Mouse (Mus musculus) spleen, adult 2 months (tissue): ENCODE results near the gene Tmem234. TPM values are rescaled to one million over a fixed set of nuclear protein-coding genes. Genes with fewer than 3 reads are reported as not detected.

Experiments
- DNase-seq, 2 experiments: peaks; one replicate each; pipeline versions ENCODE4 v3.0.0 to v3.0.0-alpha.2; 2012 to 2021; ENCODE audit warnings: low spot score in 2 of 2, low read depth in 1 of 2
- H3K27ac ChIP-seq: fragments of 200-500 bp; 2 replicates; pipeline ENCODE4 v1.5.1; 2012; ENCODE audit warnings: low read length, inconsistent platforms; ENCODE audit not compliant: insufficient read depth
- H3K27me3 ChIP-seq: fragments of 200-500 bp; 2 replicates; pipeline ENCODE4 v1.6.1; 2012; ENCODE audit warnings: mild to moderate bottlenecking, moderate library complexity, low read length, inconsistent platforms; ENCODE audit not compliant: control insufficient read depth, insufficient read depth
- H3K36me3 ChIP-seq: fragments of 200-500 bp; 2 replicates; pipeline ENCODE4 v1.6.1; 2012; ENCODE audit warnings: mild to moderate bottlenecking, low read length, inconsistent platforms; ENCODE audit not compliant: control insufficient read depth, insufficient read depth
- H3K4me1 ChIP-seq: fragments of 200-500 bp; 2 replicates; pipeline ENCODE4 v1.6.1; 2011; ENCODE audit warnings: inconsistent platforms; ENCODE audit not compliant: control insufficient read depth, insufficient read depth, insufficient read length
- H3K4me3 ChIP-seq: fragments of 200-500 bp; 2 replicates; pipeline ENCODE4 v1.5.1; 2011; ENCODE audit warnings: mild to moderate bottlenecking, inconsistent platforms; ENCODE audit not compliant: insufficient read depth, insufficient read length; ENCODE audit errors: extremely low read depth
- CTCF ChIP-seq: fragments of 200-500 bp; IDR thresholded peaks from 2 replicates; pipeline ENCODE4 v1.5.1; 2011; ENCODE audit warnings: mild to moderate bottlenecking, inconsistent platforms; ENCODE audit not compliant: insufficient read depth, insufficient read length, insufficient replicate concordance; ENCODE audit errors: extremely low read depth
- POLR2A ChIP-seq: fragments of 200-500 bp; IDR thresholded peaks from 2 replicates; pipeline ENCODE4 v1.6.1; 2011; ENCODE audit warnings: low read depth, low read length, inconsistent platforms
- WGBS: fragments of 180-500 bp; shearing (Covaris S2); methylation state at CpG from one replicate; pipeline ENCODE4 v1.1.7; 2018; 5-methylcytosine and 5-hydroxymethylcytosine counted together
- polyA plus RNA-seq: library from polyadenylated mRNA; depleted of rRNA; stranded (reverse); fragments of >200 nt; gene quantifications from 2 replicates; pipeline ENCODE4 v1.2.3, GENCODE M21; 2012

The Tmem234 gene
- polyA plus RNA-seq, 1 experiment, result 119 TPM

DNA sequence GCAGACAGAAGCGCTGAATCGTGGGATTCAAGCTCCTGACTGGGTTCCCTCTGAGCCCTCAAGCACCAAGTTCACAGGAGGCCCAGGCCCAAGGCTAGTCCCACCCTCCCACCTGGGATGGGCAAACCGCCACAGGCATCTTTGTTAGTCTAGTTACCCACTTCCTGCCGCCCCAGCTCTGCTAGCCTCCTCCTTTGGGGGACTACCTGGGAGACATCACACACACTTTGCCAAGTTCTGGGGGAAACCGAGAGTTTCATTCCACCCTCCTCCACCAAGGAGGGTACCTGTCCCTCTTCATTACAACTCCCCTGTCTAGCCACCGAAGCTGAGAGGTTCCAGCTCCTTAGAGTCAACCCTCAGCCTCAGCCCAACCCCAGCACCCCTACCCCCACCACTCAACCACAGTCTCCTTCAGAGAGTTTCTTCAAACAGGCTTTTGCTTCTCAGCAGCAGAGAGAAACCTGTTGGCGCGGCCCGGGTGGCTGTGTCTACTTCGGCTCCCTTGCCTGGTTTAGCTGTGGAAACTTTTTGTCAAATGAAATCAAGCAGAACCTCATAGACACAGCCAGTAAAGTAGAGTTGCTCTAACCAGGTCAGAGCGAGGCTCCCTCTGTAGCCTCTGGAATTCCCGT lies 42.0 kb upstream of the Tmem234 start:
- TF ChIP-seq CTCF, result no peak
- TF ChIP-seq POLR2A, result no peak
- Histone ChIP-seq H3K36me3 (no peaks in the 10 kb centered on the region), H3K4me1 (peaks cover 24% of the 10 kb centered on the region; the same call in 1 of the 2 replicates), H3K27ac (peak overlapping the region; percentile 90), H3K4me3 (peak overlapping the region; percentile 25; the same call in 1 of the 2 replicates), H3K27me3 (no peaks in the 10 kb centered on the region)
- WGBS, result 21% methylated on average over 12 of the region's 12 CpGs
- peak; percentile 49 to 66 for DNase-seq

DNA sequence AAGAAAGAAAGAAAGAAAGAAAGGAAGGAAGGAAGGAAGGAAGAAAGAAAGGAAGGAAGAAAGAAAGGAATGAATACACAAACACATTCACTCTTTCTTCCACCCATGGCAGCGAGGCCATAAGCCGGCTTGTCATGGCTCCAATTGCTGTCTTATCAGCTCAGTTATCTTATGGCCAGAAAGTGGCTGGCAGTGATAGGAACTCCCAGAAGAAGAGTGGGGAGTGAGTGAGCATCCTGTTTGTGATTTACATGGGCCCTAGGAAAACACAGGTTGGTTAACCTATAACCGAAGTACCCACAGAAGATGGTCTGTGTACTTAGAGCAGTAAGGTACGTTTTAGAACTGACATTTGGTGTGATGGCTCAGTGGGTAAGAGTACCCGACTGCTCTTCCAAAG lies 39.3 kb upstream of the Tmem234 start:
- Histone ChIP-seq H3K36me3 (no peaks in the 10 kb centered on the region), H3K4me3 (no peak overlapping the region), H3K4me1 (peaks cover 18% of the 10 kb centered on the region; the same call in 1 of the 2 replicates), H3K27ac (no peak overlapping the region), H3K27me3 (no peaks in the 10 kb centered on the region)
- no peak for DNase-seq
- TF ChIP-seq POLR2A, result no peak
- no peak for TF ChIP-seq CTCF
- WGBS, result 79% methylated on average over 5 of the region's 5 CpGs

DNA sequence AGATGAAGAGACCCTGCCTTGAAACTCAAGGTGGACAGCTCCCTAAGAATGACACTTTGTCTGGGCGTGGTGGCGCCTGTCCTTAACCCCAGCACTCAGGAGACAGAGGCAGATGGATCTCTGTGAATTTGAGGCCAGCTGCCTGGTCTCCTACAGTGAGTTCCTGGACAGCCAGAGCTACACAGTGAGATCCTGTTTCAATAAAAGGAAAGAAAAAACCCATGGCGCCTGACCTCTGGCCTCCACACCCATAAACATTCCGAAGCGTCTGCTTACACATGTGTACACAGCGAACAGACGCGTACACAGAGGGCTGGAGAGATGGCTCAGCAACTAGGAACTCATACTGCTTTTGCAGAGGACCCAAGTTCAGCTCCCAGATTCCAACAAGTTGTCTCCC lies 36.8 kb upstream of the Tmem234 start:
- DNase-seq, result no peak
- WGBS, result 92% methylated on average over 8 of the region's 8 CpGs
- TF ChIP-seq CTCF (no peak), POLR2A (no peak)
- Histone ChIP-seq H3K27ac (no peak overlapping the region), H3K36me3 (no peaks in the 10 kb centered on the region), H3K4me3 (no peak overlapping the region), H3K4me1 (no peaks in the 10 kb centered on the region; the same call in 1 of the 2 replicates), H3K27me3 (no peaks in the 10 kb centered on the region)

DNA sequence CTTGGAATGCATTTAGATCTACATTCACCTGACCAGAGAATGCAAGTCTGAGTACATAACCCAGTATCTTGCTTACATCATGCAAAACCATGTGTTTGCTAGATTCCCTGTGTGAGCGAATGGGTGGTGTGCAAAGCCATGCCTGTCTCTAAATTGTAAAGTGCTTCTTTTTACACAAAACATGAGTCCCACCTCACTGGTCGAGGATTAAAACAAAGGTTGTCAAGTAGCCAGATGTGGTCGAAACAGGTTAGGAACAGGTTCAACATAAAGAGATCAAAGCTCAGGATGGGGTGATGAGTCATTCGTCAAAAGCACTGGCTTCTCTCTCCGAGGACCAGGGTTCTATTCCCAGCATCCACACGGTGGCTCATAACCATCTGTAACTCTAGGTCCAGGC lies 35.3 kb upstream of the Tmem234 start:
- no peaks in the 10 kb centered on the region for H3K36me3 ChIP-seq
- no peak overlapping the region for H3K4me3 ChIP-seq
- no peak overlapping the region for H3K27ac ChIP-seq
- WGBS, result 72% methylated on average over 6 of the region's 6 CpGs
- H3K4me1 ChIP-seq, result no peaks in the 10 kb centered on the region; the same call in 1 of the 2 replicates
- no peaks in the 10 kb centered on the region for H3K27me3 ChIP-seq
- no peak for TF ChIP-seq CTCF
- TF ChIP-seq POLR2A, result no peak
- no peak for DNase-seq

DNA sequence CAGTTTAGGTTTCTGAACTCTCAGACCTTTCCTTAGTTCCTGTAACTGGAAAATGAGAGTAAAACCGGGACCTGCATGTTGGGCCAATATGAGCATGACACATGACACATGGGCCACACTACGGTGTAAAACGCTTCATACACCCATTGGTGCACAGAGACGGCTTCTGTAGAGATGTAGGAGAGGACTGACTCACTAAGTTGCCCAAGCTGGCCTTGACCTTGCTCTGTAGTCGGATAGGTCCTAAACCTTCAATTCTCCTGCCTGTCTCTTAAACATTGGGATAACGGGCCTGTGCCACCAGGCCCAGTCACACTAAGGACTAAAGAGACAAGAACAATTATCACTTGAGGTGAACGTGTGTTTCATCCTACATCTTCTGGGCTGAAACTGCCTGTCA lies 32.1 kb upstream of the Tmem234 start:
- H3K27me3 ChIP-seq, result no peaks in the 10 kb centered on the region
- no peaks in the 10 kb centered on the region for H3K36me3 ChIP-seq
- no peak overlapping the region for H3K4me3 ChIP-seq
- no peak for DNase-seq
- 86% methylated on average over 7 of the region's 7 CpGs for WGBS
- peaks cover 5% of the 10 kb centered on the region; the same call in 1 of the 2 replicates for H3K4me1 ChIP-seq
- H3K27ac ChIP-seq, result no peak overlapping the region
- no peak for TF ChIP-seq CTCF
- TF ChIP-seq POLR2A, result no peak

DNA sequence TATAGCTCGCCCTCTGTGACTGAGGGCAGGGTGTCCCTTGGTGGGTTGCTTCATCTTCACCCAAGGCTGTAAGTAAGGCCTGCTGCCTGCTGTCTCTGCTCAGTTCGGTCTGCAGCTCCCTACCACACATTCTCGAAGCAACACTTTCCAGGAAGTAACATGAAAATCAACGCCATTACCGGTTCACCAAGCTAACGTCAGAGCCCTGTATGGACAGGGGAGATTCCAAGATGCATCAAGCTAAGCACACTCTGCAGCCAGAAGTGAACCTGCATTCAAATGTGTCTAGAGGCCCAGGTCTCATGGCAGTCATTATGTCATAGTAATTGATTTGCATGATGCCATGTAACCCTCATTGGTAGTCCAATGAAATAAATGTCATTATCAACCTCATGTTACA lies 30.4 kb upstream of the Tmem234 start:
- TF ChIP-seq CTCF (no peak), POLR2A (no peak)
- peak overlapping the region; percentile 64 for H3K27ac ChIP-seq
- no peaks in the 10 kb centered on the region for H3K36me3 ChIP-seq
- WGBS, result 58% methylated on average over 6 of the region's 6 CpGs
- DNase-seq, result no peak
- H3K4me3 ChIP-seq, result 0 out of 2 replicates have a peak overlapping the region, but pooled peaks have one; percentile 11
- no peaks in the 10 kb centered on the region for H3K27me3 ChIP-seq
- H3K4me1 ChIP-seq, result peaks cover 17% of the 10 kb centered on the region; the same call in 1 of the 2 replicates

DNA sequence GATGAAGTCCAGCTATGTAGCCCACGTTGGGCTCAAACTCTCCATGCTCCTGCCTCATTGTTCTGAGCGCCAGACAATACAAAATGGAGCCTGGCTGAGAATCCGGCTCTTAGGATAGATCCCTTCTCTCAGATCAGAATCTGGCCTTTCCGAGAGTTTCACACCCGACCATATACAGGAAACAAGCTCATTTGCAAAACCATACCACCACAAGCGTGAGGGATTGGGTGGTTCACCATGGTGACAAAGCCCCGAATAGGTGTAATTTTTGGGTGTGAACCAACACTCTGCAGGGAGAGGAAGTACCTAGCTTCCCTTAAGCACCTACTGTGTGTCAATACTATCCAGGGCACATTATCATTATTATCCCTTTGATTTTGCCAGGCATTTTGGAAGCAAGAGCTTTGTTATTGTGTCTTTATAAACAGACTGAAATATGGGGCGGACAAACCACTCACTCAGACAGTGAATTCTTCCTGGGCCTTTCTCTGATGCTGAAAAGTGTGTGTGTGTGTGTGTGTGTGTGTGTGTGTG lies 28.9 kb upstream of the Tmem234 start:
- peak overlapping the region; percentile 88 for H3K27ac ChIP-seq
- peak overlapping the region; percentile 58; the same call in 1 of the 2 replicates for H3K4me3 ChIP-seq
- TF ChIP-seq CTCF, result no peak
- TF ChIP-seq POLR2A, result no peak
- WGBS, result 65% methylated on average over 8 of the region's 8 CpGs
- H3K27me3 ChIP-seq, result no peaks in the 10 kb centered on the region
- DNase-seq, result no peak
- H3K36me3 ChIP-seq, result no peaks in the 10 kb centered on the region
- H3K4me1 ChIP-seq, result peaks cover 18% of the 10 kb centered on the region; the same call in 1 of the 2 replicates
